Mouse (Mus musculus): ENCODE data around the gene Far1. TPM values are rescaled to one million over a fixed set of nuclear protein-coding genes. Genes with fewer than 3 reads are reported as not detected.

The Far1 gene
- polyA plus RNA-seq, 1 experiment from 2014 or later, result 79.2 TPM

GRCm38 (mm10) chr7:113551742-113552463 is 38.3 kb downstream of the Far1 start:
- no peak overlapping the region for H3K27ac ChIP-seq (ENCODE audit: low read length)
- no peaks in the 10 kb centered on the region for H3K9me3 ChIP-seq (ENCODE audit: control insufficient read depth, low read length)
- no peaks in the 10 kb centered on the region for H3K27me3 ChIP-seq (ENCODE audit: control insufficient read depth, insufficient read depth, low read depth, low read length)
- peaks cover 12% of the 10 kb centered on the region for H3K36me3 ChIP-seq (ENCODE audit: control insufficient read depth, insufficient read depth, low read length)
- no peak overlapping the region for H3K4me2 ChIP-seq (ENCODE audit: low read depth, low read length)
- no peaks in the 10 kb centered on the region for H3K4me1 ChIP-seq (replicated peaks; ENCODE audit: control insufficient read depth, insufficient read depth, low read length)
- no peak for ATAC-seq (ENCODE audit: low read depth)
- H3K9ac ChIP-seq (ENCODE audit: low read length), result no peak overlapping the region
- H3K4me3 ChIP-seq (ENCODE audit: low read length), result no peak overlapping the region

- Histone ChIP-seq H3K27me3 (ENCODE audit: control insufficient read depth, insufficient read depth, low read depth, low read length) (no peaks in the 10 kb centered on the region), H3K4me1 (replicated peaks; ENCODE audit: control insufficient read depth, insufficient read depth, low read length) (no peaks in the 10 kb centered on the region), H3K4me2 (ENCODE audit: low read depth, low read length) (no peak overlapping the region), H3K4me3 (ENCODE audit: low read length) (no peak overlapping the region), H3K27ac (ENCODE audit: low read length) (no peak overlapping the region), H3K9ac (ENCODE audit: low read length) (no peak overlapping the region), H3K36me3 (ENCODE audit: control insufficient read depth, insufficient read depth, low read length) (peaks cover 9% of the 10 kb centered on the region), H3K9me3 (ENCODE audit: control insufficient read depth, low read length) (no peaks in the 10 kb centered on the region)
- 88% methylated on average over 2 of the region's 2 CpGs for WGBS
- ATAC-seq (ENCODE audit: low read depth), result no peak
Measured at GRCm38 (mm10) chr7:113552508-113552907, 38.9 kb downstream of the Far1 start.

DNA sequence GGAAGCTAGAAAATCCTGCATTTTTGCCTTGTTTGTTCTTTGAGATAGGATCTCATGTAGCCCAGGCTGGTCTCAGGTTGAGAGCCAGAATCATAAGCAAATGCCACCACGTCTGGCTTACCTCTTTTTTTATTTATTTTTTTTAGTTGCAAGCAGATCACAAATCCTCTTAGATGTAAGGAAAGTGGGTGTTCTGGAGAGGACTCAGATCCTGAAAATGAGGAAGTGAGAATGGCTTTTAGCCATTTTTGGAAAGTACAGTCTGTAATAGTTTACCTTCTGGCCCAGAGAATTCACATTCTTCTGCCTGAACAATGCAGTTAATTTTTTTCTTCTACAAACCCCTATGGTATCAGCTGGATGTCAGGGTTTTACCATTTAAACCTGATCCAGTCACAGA is 42.5 kb downstream of the Far1 start:
- Histone ChIP-seq H3K9ac (ENCODE audit: low read length) (no peak overlapping the region), H3K4me2 (ENCODE audit: low read depth, low read length) (no peak overlapping the region), H3K4me3 (ENCODE audit: low read length) (no peak overlapping the region), H3K36me3 (ENCODE audit: control insufficient read depth, insufficient read depth, low read length) (peaks cover 9% of the 10 kb centered on the region), H3K4me1 (replicated peaks; ENCODE audit: control insufficient read depth, insufficient read depth, low read length) (no peaks in the 10 kb centered on the region), H3K9me3 (ENCODE audit: control insufficient read depth, low read length) (no peaks in the 10 kb centered on the region), H3K27me3 (ENCODE audit: control insufficient read depth, insufficient read depth, low read depth, low read length) (no peaks in the 10 kb centered on the region), H3K27ac (ENCODE audit: low read length) (no peak overlapping the region)
- 34% methylated on average over 1 of the region's 1 CpGs for WGBS
- ATAC-seq (ENCODE audit: low read depth), result no peak

DNA sequence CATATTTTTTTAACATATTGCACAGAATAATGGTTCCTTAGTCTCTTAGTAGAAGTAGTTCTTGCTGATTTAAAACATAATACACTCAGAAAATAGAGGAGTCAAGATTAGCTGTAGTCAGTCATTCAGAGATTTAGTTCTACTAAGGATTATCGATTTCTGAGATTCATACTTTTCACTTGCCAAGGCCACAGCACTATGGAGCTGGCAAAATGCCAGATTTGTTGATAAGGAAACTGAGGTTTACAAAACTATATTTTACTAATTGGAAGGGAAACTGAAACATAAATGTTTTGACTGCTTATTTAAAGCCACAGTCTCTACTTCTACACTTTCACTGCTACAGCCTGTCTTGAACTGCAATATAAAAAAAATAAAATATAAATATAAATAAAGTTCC is 53.3 kb downstream of the Far1 start:
- 53% methylated on average over 1 of the region's 1 CpGs for WGBS
- H3K4me3 ChIP-seq (ENCODE audit: low read length), result no peak overlapping the region
- H3K4me1 ChIP-seq (replicated peaks; ENCODE audit: control insufficient read depth, insufficient read depth, low read length), result no peaks in the 10 kb centered on the region
- H3K27me3 ChIP-seq (ENCODE audit: control insufficient read depth, insufficient read depth, low read depth, low read length), result no peaks in the 10 kb centered on the region
- H3K36me3 ChIP-seq (ENCODE audit: control insufficient read depth, insufficient read depth, low read length), result no peaks in the 10 kb centered on the region
- H3K9ac ChIP-seq (ENCODE audit: low read length), result no peak overlapping the region
- H3K27ac ChIP-seq (ENCODE audit: low read length), result no peak overlapping the region
- no peak for ATAC-seq (ENCODE audit: low read depth)
- no peaks in the 10 kb centered on the region for H3K9me3 ChIP-seq (ENCODE audit: control insufficient read depth, low read length)
- no peak overlapping the region for H3K4me2 ChIP-seq (ENCODE audit: low read depth, low read length)

DNA sequence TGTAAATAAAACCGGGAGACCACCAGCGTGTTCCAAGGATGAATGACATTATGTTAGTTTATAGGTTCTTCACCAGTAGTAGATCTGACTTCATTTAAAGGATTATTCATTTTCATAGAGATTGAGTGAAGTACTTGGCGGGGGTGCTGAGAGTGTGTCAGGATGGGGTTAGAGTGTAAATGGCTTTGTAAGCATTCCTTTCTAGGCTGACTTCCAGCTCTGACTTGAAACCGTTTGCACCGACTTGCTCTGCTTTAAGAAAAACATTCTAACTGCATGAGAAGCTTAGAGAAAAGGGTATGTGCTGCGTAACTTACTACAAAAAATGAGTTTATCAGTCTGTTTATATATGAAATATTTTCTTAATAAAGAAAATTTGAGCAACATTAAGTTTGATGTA is 57.5 kb downstream of the Far1 start:
- H3K27ac ChIP-seq (ENCODE audit: low read length), result no peak overlapping the region

DNA sequence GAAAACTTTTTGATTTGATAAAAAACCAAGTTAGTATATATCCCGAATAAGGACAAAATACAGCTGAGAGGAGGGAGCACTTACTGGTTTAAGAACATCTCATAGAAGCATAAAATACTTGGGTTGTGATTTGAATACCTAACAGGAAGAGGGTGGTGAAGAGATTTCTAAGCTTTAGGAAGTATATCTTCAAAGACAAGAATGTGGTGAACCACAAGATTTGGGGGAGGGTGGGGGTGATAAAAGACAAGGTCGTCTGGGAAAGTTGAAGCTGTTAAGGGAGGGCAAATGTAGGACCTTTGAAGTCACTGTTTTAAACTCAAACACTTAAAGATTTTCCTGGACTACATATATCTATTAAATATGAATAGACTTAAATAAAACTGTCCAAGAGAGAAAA is 59.1 kb downstream of the Far1 start:
- WGBS, result 42% methylated on average over 2 of the region's 2 CpGs
- H3K4me1 ChIP-seq (replicated peaks; ENCODE audit: control insufficient read depth, insufficient read depth, low read length), result no peaks in the 10 kb centered on the region
- H3K36me3 ChIP-seq (ENCODE audit: control insufficient read depth, insufficient read depth, low read length), result no peaks in the 10 kb centered on the region
- no peak for ATAC-seq (ENCODE audit: low read depth)
- H3K27ac ChIP-seq (ENCODE audit: low read length), result no peak overlapping the region
- no peaks in the 10 kb centered on the region for H3K27me3 ChIP-seq (ENCODE audit: control insufficient read depth, insufficient read depth, low read depth, low read length)
- no peak overlapping the region for H3K4me3 ChIP-seq (ENCODE audit: low read length)
- no peaks in the 10 kb centered on the region for H3K9me3 ChIP-seq (ENCODE audit: control insufficient read depth, low read length)
- H3K4me2 ChIP-seq (ENCODE audit: low read depth, low read length), result no peak overlapping the region
- no peak overlapping the region for H3K9ac ChIP-seq (ENCODE audit: low read length)

More for the DNA sequence above, 57.5 kb downstream of the Far1 start:
- no peak; the same call in 1 of the 2 replicates for ATAC-seq (ENCODE audit: low read depth)
- no peaks in the 10 kb centered on the region for H3K27me3 ChIP-seq (ENCODE audit: control insufficient read depth, insufficient read depth, low read depth, low read length)
- WGBS, result 44% methylated on average over 6 of the region's 6 CpGs
- no peak overlapping the region for H3K4me2 ChIP-seq (ENCODE audit: low read depth, low read length)
- H3K4me3 ChIP-seq (ENCODE audit: low read length), result no peak overlapping the region
- no peak overlapping the region for H3K9ac ChIP-seq (ENCODE audit: low read length)
- H3K36me3 ChIP-seq (ENCODE audit: control insufficient read depth, insufficient read depth, low read length), result no peaks in the 10 kb centered on the region
- no peaks in the 10 kb centered on the region for H3K9me3 ChIP-seq (ENCODE audit: control insufficient read depth, low read length)
- no peaks in the 10 kb centered on the region for H3K4me1 ChIP-seq (replicated peaks; ENCODE audit: control insufficient read depth, insufficient read depth, low read length)

DNA sequence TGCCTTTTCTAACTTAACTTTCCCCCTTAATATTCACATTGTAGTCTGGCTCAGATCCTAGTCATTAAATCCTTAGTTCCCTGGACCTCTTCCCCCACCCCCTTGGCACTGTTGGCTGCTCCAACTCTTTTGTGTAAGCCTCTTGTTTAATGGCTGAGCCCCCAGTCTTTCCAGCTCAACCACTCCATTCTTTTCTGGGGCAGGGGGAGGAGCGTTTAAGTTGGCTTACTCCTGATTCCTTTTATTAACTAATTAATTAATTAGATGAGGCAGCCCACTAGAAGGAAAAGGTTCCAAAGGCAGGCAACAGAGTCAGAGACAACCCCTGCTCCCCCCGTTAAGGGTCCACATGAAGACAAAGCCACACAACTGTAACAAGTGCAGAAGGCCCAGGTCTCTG is 68.5 kb downstream of the Far1 start:
- ATAC-seq (ENCODE audit: low read depth), result no peak

DNA sequence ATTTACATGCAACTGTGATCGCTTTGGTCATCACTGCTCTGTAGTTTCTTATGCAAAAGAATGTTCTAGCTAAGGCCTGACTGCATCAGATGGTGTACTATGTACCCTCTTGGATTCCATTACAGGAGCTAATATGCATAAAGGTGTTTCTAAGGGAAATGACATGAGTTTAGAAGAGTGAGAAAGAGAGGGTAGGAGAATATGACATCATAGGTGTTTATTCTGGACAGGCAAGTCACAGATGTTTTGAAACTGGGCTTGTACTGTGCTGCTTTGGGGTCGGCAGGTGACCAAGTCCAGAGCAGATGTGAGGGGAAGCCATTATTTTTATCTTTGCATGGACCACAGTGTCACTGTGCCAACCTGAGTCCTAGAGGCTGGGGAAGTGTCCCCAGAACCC is 75.6 kb downstream of the Far1 start:
- Histone ChIP-seq H3K4me3 (ENCODE audit: low read length) (no peak overlapping the region), H3K36me3 (ENCODE audit: control insufficient read depth, insufficient read depth, low read length) (no peaks in the 10 kb centered on the region), H3K27ac (ENCODE audit: low read length) (no peak overlapping the region), H3K9ac (ENCODE audit: low read length) (no peak overlapping the region), H3K9me3 (ENCODE audit: control insufficient read depth, low read length) (no peaks in the 10 kb centered on the region), H3K27me3 (ENCODE audit: control insufficient read depth, insufficient read depth, low read depth, low read length) (no peaks in the 10 kb centered on the region), H3K4me2 (ENCODE audit: low read depth, low read length) (no peak overlapping the region), H3K4me1 (replicated peaks; ENCODE audit: control insufficient read depth, insufficient read depth, low read length) (peaks cover 8% of the 10 kb centered on the region)
- no peak for ATAC-seq (ENCODE audit: low read depth)
- 81% methylated on average over 2 of the region's 2 CpGs for WGBS

More for the DNA sequence above, 68.5 kb downstream of the Far1 start:
- H3K4me1 ChIP-seq (replicated peaks; ENCODE audit: control insufficient read depth, insufficient read depth, low read length), result no peaks in the 10 kb centered on the region
- H3K9ac ChIP-seq (ENCODE audit: low read length), result no peak overlapping the region
- no peaks in the 10 kb centered on the region for H3K27me3 ChIP-seq (ENCODE audit: control insufficient read depth, insufficient read depth, low read depth, low read length)
- H3K4me3 ChIP-seq (ENCODE audit: low read length), result no peak overlapping the region
- no peaks in the 10 kb centered on the region for H3K9me3 ChIP-seq (ENCODE audit: control insufficient read depth, low read length)
- no peaks in the 10 kb centered on the region for H3K36me3 ChIP-seq (ENCODE audit: control insufficient read depth, insufficient read depth, low read length)
- 81% methylated on average over 2 of the region's 2 CpGs for WGBS
- H3K4me2 ChIP-seq (ENCODE audit: low read depth, low read length), result no peak overlapping the region
- no peak overlapping the region for H3K27ac ChIP-seq (ENCODE audit: low read length)

GRCm38 (mm10) chr7:113590330-113590729 is 76.7 kb downstream of the Far1 start:
- Histone ChIP-seq H3K4me1 (replicated peaks; ENCODE audit: control insufficient read depth, insufficient read depth, low read length) (peaks cover 8% of the 10 kb centered on the region), H3K36me3 (ENCODE audit: control insufficient read depth, insufficient read depth, low read length) (no peaks in the 10 kb centered on the region), H3K9me3 (ENCODE audit: control insufficient read depth, low read length) (no peaks in the 10 kb centered on the region), H3K4me3 (ENCODE audit: low read length) (no peak overlapping the region), H3K9ac (ENCODE audit: low read length) (no peak overlapping the region), H3K27me3 (ENCODE audit: control insufficient read depth, insufficient read depth, low read depth, low read length) (no peaks in the 10 kb centered on the region), H3K4me2 (ENCODE audit: low read depth, low read length) (no peak overlapping the region), H3K27ac (ENCODE audit: low read length) (peak overlapping the region; percentile 9; the same call in 1 of the 2 replicates)
- ATAC-seq (ENCODE audit: low read depth), result no peak
- 29% methylated on average over 1 of the region's 1 CpGs for WGBS

Measured in lung, embryonic 16.5 days (tissue).